Mouse (Mus musculus) small intestine, adult 2 months (tissue): ENCODE results near the gene Tbc1d8.

ENCODE experiments used
- CTCF ChIP-seq: fragments of 200-500 bp; IDR thresholded peaks from 2 replicates; pipeline ENCODE4 v1.5.1; 2012; ENCODE audit warnings: low read depth, mild to moderate bottlenecking, control low read depth, inconsistent platforms, low read length, moderate library complexity, mixed read lengths; ENCODE audit not compliant: insufficient replicate concordance, insufficient read length; ENCODE audit errors: extremely low read depth
- POLR2A ChIP-seq: fragments of 200-500 bp; IDR thresholded peaks from 2 replicates; pipeline ENCODE4 v1.6.1; 2012; ENCODE audit warnings: low read depth, mild to moderate bottlenecking, control low read depth, inconsistent platforms, low read length, moderate library complexity

GRCm38 (mm10) chr1:39462036-39462435 is 16.5 kb downstream of the Tbc1d8 start:
- TF ChIP-seq CTCF (no peak), POLR2A (no peak)
